7 mouse cellular contexts compared by ENCODE assay signal in genomic region chr7:126399548-126399947, GRCm38 (mm10). TPM values are rescaled to one million over a fixed set of nuclear protein-coding genes. Genes with fewer than 3 reads are reported as not detected.
DNase-seq lines count a peak whose midpoint lies in the region; ATAC-seq and TF ChIP-seq lines count a peak whose summit lies in the region.

No protein-coding gene starts in this region.

- TF ChIP-seq POLR2A in spleen, adult 2 months (IDR thresholded peaks at IDR 0.05; ENCODE audit: low read depth, low read length): no peak

- H3K27me3 ChIP-seq in spleen, adult 2 months (ENCODE audit: control insufficient read depth, insufficient read depth, low read length): no peaks in the 10 kb centered on the region

- peak; percentile 81; the same call in 1 of the 2 replicates for TF ChIP-seq CTCF in spleen, adult 2 months (IDR thresholded peaks at IDR 0.05; ENCODE audit: extremely low read depth, insufficient read depth, insufficient read length, insufficient replicate concordance)

- intact Hi-C loops in gastrocnemius, postnatal 36 days (cut with DNase I): loop anchor here (2.0 kb wide), 1 partner anchor 129 kb away; no protein-coding TSS in a partner anchor

- H3K4me3 ChIP-seq in spleen, adult 2 months (ENCODE audit: extremely low read depth, insufficient read depth, insufficient read length): no peak overlapping the region

- no peaks in the 10 kb centered on the region for H3K36me3 ChIP-seq in spleen, adult 2 months (ENCODE audit: control insufficient read depth, insufficient read depth, low read length)

- no peaks in the 10 kb centered on the region; the same call in 1 of the 2 replicates for H3K4me1 ChIP-seq in spleen, adult 2 months (ENCODE audit: control insufficient read depth, insufficient read depth, insufficient read length)

- no peak overlapping the region for H3K27ac ChIP-seq in spleen, adult 2 months (ENCODE audit: insufficient read depth, low read length)

- 3% methylated on average over 5 of the region's 5 CpGs for whole genome bisulfite sequencing in spleen, adult 2 months

- DNase-seq in MN1 (ENCODE audit: low spot score): peak; percentile 80
- peak; percentile 77 for DNase-seq in cerebellum, adult 9-11 months
- DNase-seq in gastrocnemius, postnatal 36 days: peak; percentile 65 to 80
- peak; percentile 64 for DNase-seq in layer of hippocampus, adult 9-11 months
- peak; percentile 80 to 90 for DNase-seq in spleen, adult 2 months (ENCODE audit: low read depth in 1 of 2, low spot score in 2 of 2)

- peak; percentile 33 for ATAC-seq in CD4-positive, CD25-positive, alpha-beta regulatory T cell, adult 4 months
- peak; percentile 50 for ATAC-seq in megakaryocyte, adult 5-6 weeks (ENCODE audit: poor library complexity, severe bottlenecking)

RNA-seq across cellular contexts. Expression of gene Nfatc2ip, which starts 3.0 kb away (rescaled TPM):
- polyA plus RNA-seq in CD4-positive, CD25-positive, alpha-beta regulatory T cell, adult 4 months (2017; shearing (Covaris generic)): 1 to 10 TPM; 2.6 to 2.8 TPM
- 1 to 10 TPM; 2.2 to 3.5 TPM for total RNA-seq in gastrocnemius, postnatal 36 days (2021)
- total RNA-seq in megakaryocyte, adult 5-6 weeks (2015): 10.1 and 11.7 TPM in 2 replicates
- total RNA-seq in megakaryocyte, adult 5-6 weeks (2017): 13.9 and 16.6 TPM in 2 replicates
- polyA plus RNA-seq in spleen, adult 2 months (2012; rRNA removed): 9.0 and 10.7 TPM in 2 replicates

RNA-seq across cellular contexts. Expression of gene Cd19, which starts 15.1 kb away (rescaled TPM):
- 10 to 100 TPM in 1 of 2 experiments, not detected in 1; 16.9 TPM for polyA plus RNA-seq in CD4-positive, CD25-positive, alpha-beta regulatory T cell, adult 4 months (2017; shearing (Covaris generic))
- total RNA-seq in gastrocnemius, postnatal 36 days (2021): not detected
- 0.20 and 1.1 TPM in 2 replicates for total RNA-seq in megakaryocyte, adult 5-6 weeks (2015)
- total RNA-seq in megakaryocyte, adult 5-6 weeks (2017): 0.24 TPM in 1 of 2 replicates, not detected in the other
- polyA plus RNA-seq in spleen, adult 2 months (2012; rRNA removed): 268 and 290 TPM in 2 replicates

RNA-seq across cellular contexts. Expression of gene Spns1, which starts 22.3 kb away (rescaled TPM):
- polyA plus RNA-seq in CD4-positive, CD25-positive, alpha-beta regulatory T cell, adult 4 months (2017; shearing (Covaris generic)): 10 to 100 TPM; 42.8 to 86.8 TPM
- total RNA-seq in gastrocnemius, postnatal 36 days (2021): 10 to 100 TPM; 24.7 to 29.0 TPM
- 7.9 and 11.5 TPM in 2 replicates for total RNA-seq in megakaryocyte, adult 5-6 weeks (2015)
- total RNA-seq in megakaryocyte, adult 5-6 weeks (2017): 6.8 and 10.6 TPM in 2 replicates
- 115 and 208 TPM in 2 replicates for polyA plus RNA-seq in spleen, adult 2 months (2012; rRNA removed)

RNA-seq across cellular contexts. Expression of gene Rabep2, which starts 29.0 kb away (rescaled TPM):
- 10 to 100 TPM; 31.9 to 68.2 TPM for polyA plus RNA-seq in CD4-positive, CD25-positive, alpha-beta regulatory T cell, adult 4 months (2017; shearing (Covaris generic))
- 10 to 100 TPM; 13.8 to 14.0 TPM for total RNA-seq in gastrocnemius, postnatal 36 days (2021)
- 6.7 and 6.8 TPM in 2 replicates for total RNA-seq in megakaryocyte, adult 5-6 weeks (2015)
- total RNA-seq in megakaryocyte, adult 5-6 weeks (2017): 21.4 and 25.0 TPM in 2 replicates
- 60.3 and 73.9 TPM in 2 replicates for polyA plus RNA-seq in spleen, adult 2 months (2012; rRNA removed)

RNA-seq across cellular contexts. Expression of gene Lat, which starts 30.2 kb away (rescaled TPM):
- polyA plus RNA-seq in CD4-positive, CD25-positive, alpha-beta regulatory T cell, adult 4 months (2017; shearing (Covaris generic)): 1,000 to 10,000 TPM in 1 of 2 experiments, 100 to 1,000 TPM in 1; 947 to 1,259 TPM
- 1 to 10 TPM in 1 of 2 experiments, under 1 TPM in 1; 0.27 to 2.4 TPM for total RNA-seq in gastrocnemius, postnatal 36 days (2021)
- 3.2 and 7.3 TPM in 2 replicates for total RNA-seq in megakaryocyte, adult 5-6 weeks (2015)
- 3.3 and 6.3 TPM in 2 replicates for total RNA-seq in megakaryocyte, adult 5-6 weeks (2017)
- polyA plus RNA-seq in spleen, adult 2 months (2012; rRNA removed): 164 and 223 TPM in 2 replicates
